ENCODE assay signal across 9 mouse cellular contexts in genomic region chr2:164966381-164966780, GRCm38 (mm10). TPM values are rescaled to one million over a fixed set of nuclear protein-coding genes. Genes with fewer than 3 reads are reported as not detected.
DNase-seq lines count a peak whose midpoint lies in the region; ATAC-seq and TF ChIP-seq lines count a peak whose summit lies in the region.
"Had no signal": no experiment of that assay in that cellular context is flagged by ENCODE, and none has a peak within 500 bp of the region (broad histone marks: within the 10 kb centered on the region; RNA-seq: fewer than 3 reads in every experiment).

No protein-coding gene starts in this region.

- peaks cover 52% of the 10 kb centered on the region for H3K27me3 ChIP-seq in lung, embryonic 14.5 days (ENCODE audit: insufficient read depth, low read length)
- H3K27me3 ChIP-seq in limb, embryonic 14.5 days (ENCODE audit: control insufficient read depth, insufficient read depth, low read length): peaks cover 53% of the 10 kb centered on the region
- peaks cover 13% of the 10 kb centered on the region; the same call in 1 of the 2 replicates for H3K27me3 ChIP-seq in thymus, adult 2 months (ENCODE audit: control insufficient read depth, insufficient read depth, low read length)

- H3K4me2 ChIP-seq in lung, embryonic 14.5 days: no peak overlapping the region
- H3K4me2 ChIP-seq in limb, embryonic 14.5 days (replicated peaks; ENCODE audit: low read depth, low read length, severe bottlenecking): no peak overlapping the region
- H3K4me2 ChIP-seq: limb, embryonic 13.5 days had no signal

- peak; percentile 31 for DNase-seq in adrenal gland, postnatal 25 days
- DNase-seq in adrenal gland, postnatal 4 days (ENCODE audit: low spot score in 2 of 2): no peak
- peak; percentile 91 for DNase-seq in lung, embryonic 14.5 days
- no peak for DNase-seq in lung, postnatal 25 days (ENCODE audit: low spot score)
- DNase-seq in adipocyte (ENCODE audit: low spot score): peak; percentile 70
- DNase-seq in limb, embryonic 14.5 days (ENCODE audit: low spot score): peak; percentile 66
- no peak for DNase-seq in left cerebral cortex, adult 2 months (ENCODE audit: extremely low spot score in 1 of 2, low spot score in 2 of 2)
- DNase-seq in thymus, adult 2 months: no peak

- no peaks in the 10 kb centered on the region for H3K9me3 ChIP-seq in lung, embryonic 14.5 days (ENCODE audit: low read depth, low read length)
- no peaks in the 10 kb centered on the region for H3K9me3 ChIP-seq in limb, embryonic 14.5 days (ENCODE audit: control insufficient read depth, low read length)
- H3K9me3 ChIP-seq: limb, embryonic 13.5 days had no signal

- no peak for ATAC-seq in lung, embryonic 14.5 days (ENCODE audit: insufficient read depth)
- ATAC-seq in limb, embryonic 14.5 days (ENCODE audit: low FRiP score, low read depth): no peak

- no peaks in the 10 kb centered on the region for H3K4me1 ChIP-seq in lung, embryonic 14.5 days (ENCODE audit: insufficient read depth)
- H3K4me1 ChIP-seq in limb, embryonic 14.5 days (ENCODE audit: control insufficient read depth, insufficient read depth, low read length): peaks cover 12% of the 10 kb centered on the region; the same call in 1 of the 2 replicates
- no peaks in the 10 kb centered on the region for H3K4me1 ChIP-seq in thymus, adult 2 months (replicated peaks; ENCODE audit: control insufficient read depth, insufficient read depth, low read length)

- no peaks in the 10 kb centered on the region for H3K36me3 ChIP-seq in lung, embryonic 14.5 days (ENCODE audit: insufficient read depth)
- H3K36me3 ChIP-seq in limb, embryonic 14.5 days (ENCODE audit: control insufficient read depth, insufficient read depth, low read length): no peaks in the 10 kb centered on the region
- H3K36me3 ChIP-seq in thymus, adult 2 months (ENCODE audit: control insufficient read depth, insufficient read depth, low read length): no peaks in the 10 kb centered on the region
- H3K36me3 ChIP-seq: limb, embryonic 13.5 days had no signal

- H3K4me3 ChIP-seq in lung, embryonic 14.5 days (ENCODE audit: low read depth, low read length): no peak overlapping the region
- no peak overlapping the region for H3K4me3 ChIP-seq in limb, embryonic 14.5 days (replicated peaks; ENCODE audit: low read length)
- no peak overlapping the region for H3K4me3 ChIP-seq in left cerebral cortex, adult 2 months
- no peak overlapping the region for H3K4me3 ChIP-seq in thymus, adult 2 months (ENCODE audit: control insufficient read depth, insufficient read depth, low read length)
- H3K4me3 ChIP-seq: limb, embryonic 13.5 days had no signal

- no peak overlapping the region for H3K9ac ChIP-seq in lung, embryonic 14.5 days
- H3K9ac ChIP-seq in limb, embryonic 14.5 days (ENCODE audit: low read depth, low read length, severe bottlenecking): no peak overlapping the region
- H3K9ac ChIP-seq: limb, embryonic 13.5 days had no signal

- WGBS in lung, embryonic 14.5 days: 15% methylated on average over 8 of the region's 8 CpGs
- 25% methylated on average over 8 of the region's 8 CpGs for WGBS in limb, embryonic 14.5 days
- WGBS in thymus, adult 2 months: 24% methylated on average over 8 of the region's 8 CpGs

- H3K27ac ChIP-seq in lung, embryonic 14.5 days (ENCODE audit: low read depth): no peak overlapping the region
- no peak overlapping the region for H3K27ac ChIP-seq in limb, embryonic 14.5 days (replicated peaks; ENCODE audit: low read depth, low read length)
- no peak overlapping the region; the same call in 1 of the 2 replicates for H3K27ac ChIP-seq in left cerebral cortex, adult 2 months
- no peak overlapping the region for H3K27ac ChIP-seq in thymus, adult 2 months (ENCODE audit: control insufficient read depth, insufficient read depth, low read length)
- H3K27ac ChIP-seq: limb, embryonic 13.5 days had no signal

- no peak for TF ChIP-seq POLR2A in limb, embryonic 14.5 days (IDR thresholded peaks at IDR 0.05; ENCODE audit: borderline replicate concordance, extremely low read depth, insufficient read depth, insufficient read length)
- no peak for TF ChIP-seq POLR2A in thymus, adult 2 months (IDR thresholded peaks at IDR 0.05; ENCODE audit: control insufficient read depth, extremely low read depth, insufficient read depth, low read length, poor library complexity)

- intact Hi-C loops in left cerebral cortex, adult 2 months (cut with DNase I): loop anchor here (5.0 to 10.0 kb wide), 2 partner anchors 321 to 388 kb away; partner anchors contain the start of gene Slc35c2

- TF ChIP-seq CTCF in lung, embryonic 14.5 days (IDR thresholded peaks at IDR 0.05; ENCODE audit: low read depth): no peak
- TF ChIP-seq CTCF in left cerebral cortex, adult 2 months (IDR thresholded peaks at IDR 0.05): no peak
- TF ChIP-seq CTCF in thymus, adult 2 months (IDR thresholded peaks at IDR 0.05; ENCODE audit: borderline replicate concordance, control insufficient read depth, extremely low read depth, insufficient read depth, low read length, poor library complexity): no peak

RNA-seq across cellular contexts. Expression of gene Slc12a5, which starts 5.8 kb away (rescaled TPM):
- total RNA-seq in adrenal gland, postnatal 25 days (2021): 7.2 and 10.6 TPM in 2 replicates
- 10 to 100 TPM; 12.7 to 14.0 TPM for total RNA-seq in adrenal gland, postnatal 4 days (2021)
- polyA plus RNA-seq in lung, embryonic 14.5 days (2014; fragmentation: Nextera tagmentation; extraction: Ambion mirVana): 0.57 and 1.6 TPM in 2 replicates
- polyA plus RNA-seq in limb, embryonic 14.5 days (2012; rRNA removed): 6.9 and 7.0 TPM in 2 replicates
- polyA plus RNA-seq in limb, embryonic 14.5 days (2014; fragmentation: Nextera tagmentation; extraction: Ambion mirVana): 0.72 and 0.88 TPM in 2 replicates
- total RNA-seq in left cerebral cortex, adult 2 months (2021): 100 to 1,000 TPM; 575 to 581 TPM
- 0.70 and 1.3 TPM in 2 replicates for polyA plus RNA-seq in thymus, adult 2 months (2012; rRNA removed)

RNA-seq across cellular contexts. Expression of gene Mmp9, which starts 25.8 kb away (rescaled TPM):
- total RNA-seq in adrenal gland, postnatal 25 days (2021): 0.33 and 0.43 TPM in 2 replicates
- 1 to 10 TPM; 3.4 to 5.7 TPM for total RNA-seq in adrenal gland, postnatal 4 days (2021)
- polyA plus RNA-seq in lung, embryonic 14.5 days (2014; fragmentation: Nextera tagmentation; extraction: Ambion mirVana): 0.24 and 0.25 TPM in 2 replicates
- 16.7 and 20.3 TPM in 2 replicates for polyA plus RNA-seq in limb, embryonic 14.5 days (2012; rRNA removed)
- 13.6 and 19.1 TPM in 2 replicates for polyA plus RNA-seq in limb, embryonic 14.5 days (2014; fragmentation: Nextera tagmentation; extraction: Ambion mirVana)
- 1 to 10 TPM; 1.4 TPM for total RNA-seq in left cerebral cortex, adult 2 months (2021)
- polyA plus RNA-seq in thymus, adult 2 months (2012; rRNA removed): 29.1 and 31.7 TPM in 2 replicates

RNA-seq across cellular contexts. Expression of gene Zfp335, which starts 54.8 kb away (rescaled TPM):
- total RNA-seq in adrenal gland, postnatal 25 days (2021): 21.2 and 23.9 TPM in 2 replicates
- total RNA-seq in adrenal gland, postnatal 4 days (2021): 10 to 100 TPM; 20.7 to 21.7 TPM
- 14.8 and 15.8 TPM in 2 replicates for polyA plus RNA-seq in lung, embryonic 14.5 days (2014; fragmentation: Nextera tagmentation; extraction: Ambion mirVana)
- 37.9 and 48.9 TPM in 2 replicates for polyA plus RNA-seq in limb, embryonic 14.5 days (2012; rRNA removed)
- 13.7 and 17.7 TPM in 2 replicates for polyA plus RNA-seq in limb, embryonic 14.5 days (2014; fragmentation: Nextera tagmentation; extraction: Ambion mirVana)
- 10 to 100 TPM; 27.2 to 28.0 TPM for total RNA-seq in left cerebral cortex, adult 2 months (2021)
- 92.6 and 99.0 TPM in 2 replicates for polyA plus RNA-seq in thymus, adult 2 months (2012; rRNA removed)

Comparison
In these comparisons a context has a peak if more than half of its experiments do, and no peak if none do; other contexts are left out.
1. DNase-seq: peak in adrenal gland, postnatal 25 days (single experiment), lung, embryonic 14.5 days (single experiment), adipocyte (single experiment) and limb, embryonic 14.5 days (single experiment); none in adrenal gland, postnatal 4 days (0 of 2), lung, postnatal 25 days (single experiment), left cerebral cortex, adult 2 months (0 of 2) and thymus, adult 2 months (single experiment).
2. RNA of gene Slc12a5, which starts 5.8 kb away (total RNA-seq): 575 to 581 TPM in left cerebral cortex, adult 2 months; 12.7 to 14.0 TPM in adrenal gland, postnatal 4 days and 7.2 to 10.6 TPM in adrenal gland, postnatal 25 days; every median in the first group is over 10 times any median in the second.